Mouse (Mus musculus): ENCODE measurements around the gene Col25a1. TPM values are rescaled to one million over a fixed set of nuclear protein-coding genes. Genes with fewer than 3 reads are reported as not detected.
A peak's percentile ranks its signal among the peaks of the same experiment; 100 is the strongest.

Col25a1 gene
- polyA plus RNA-seq, 1 experiment from 2014 or later = 17.5 TPM

DNA sequence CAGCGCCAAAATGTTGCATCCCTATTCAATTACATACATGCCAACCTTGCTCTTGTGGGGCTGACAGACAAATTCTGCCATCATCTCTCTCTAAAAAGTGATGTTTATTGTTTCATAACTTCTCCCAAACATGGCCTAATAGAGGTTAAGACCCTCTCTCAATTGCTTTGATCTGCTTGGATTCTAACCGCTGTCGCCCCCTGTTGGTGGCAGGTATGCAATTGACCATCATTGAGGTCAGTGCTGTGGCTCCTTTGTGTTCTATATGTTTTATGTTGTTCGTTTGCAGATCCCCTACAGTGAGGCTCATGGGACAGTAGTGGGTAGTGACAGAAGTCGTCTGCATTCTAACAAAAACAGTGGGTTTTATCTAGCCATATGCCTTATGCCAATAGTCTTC is 441.9 kb downstream of the Col25a1 start:
- Histone ChIP-seq H3K4me3 (no peak overlapping the region), H3K27ac (no peak overlapping the region), H3K4me2 (no peak overlapping the region), H3K36me3 (no peaks in the 10 kb centered on the region), H3K9ac (no peak overlapping the region), H3K4me1 (peaks cover 7% of the 10 kb centered on the region), H3K27me3 (no peaks in the 10 kb centered on the region), H3K9me3 (no peaks in the 10 kb centered on the region)
- 67% methylated on average over 5 of the region's 5 CpGs for WGBS
- ATAC-seq (ENCODE audit: borderline replicate concordance, extremely low read depth, low FRiP score, low TSS enrichment) = no peak

GRCm38 (mm10) chr3:130574652-130575051 is 443.4 kb downstream of the Col25a1 start:
- no peak overlapping the region for H3K4me3 ChIP-seq
- H3K27me3 ChIP-seq = no peaks in the 10 kb centered on the region
- no peak overlapping the region for H3K9ac ChIP-seq
- no peaks in the 10 kb centered on the region for H3K9me3 ChIP-seq
- H3K4me2 ChIP-seq = no peak overlapping the region
- WGBS = 12% methylated on average over 5 of the region's 5 CpGs
- H3K4me1 ChIP-seq = 0 out of 2 replicates have a peak, but pooled peaks cover 2% of the 10 kb centered on the region
- H3K27ac ChIP-seq = no peak overlapping the region
- H3K36me3 ChIP-seq = no peaks in the 10 kb centered on the region
- no peak for ATAC-seq (ENCODE audit: borderline replicate concordance, extremely low read depth, low FRiP score, low TSS enrichment)

DNA sequence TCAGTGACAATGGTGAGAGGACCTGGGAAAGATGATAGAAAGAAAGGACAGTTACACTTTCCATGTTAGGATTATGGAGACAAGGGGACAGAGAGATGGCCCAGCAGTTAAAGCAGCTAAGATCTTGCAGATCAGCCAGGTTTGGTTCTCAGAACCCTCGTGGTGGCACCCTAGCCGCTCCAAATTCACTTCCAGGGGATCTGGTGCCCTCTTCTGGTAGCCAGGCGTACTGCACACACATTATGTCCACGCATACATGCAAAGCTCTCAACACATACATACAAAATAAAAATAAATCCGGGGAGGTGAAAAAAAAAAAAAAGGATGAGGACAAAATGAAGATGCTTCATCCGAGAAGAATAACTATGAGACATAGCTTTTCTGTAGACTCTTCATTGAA is 445.4 kb downstream of the Col25a1 start:
- H3K4me2 ChIP-seq = no peak overlapping the region
- no peaks in the 10 kb centered on the region for H3K27me3 ChIP-seq
- H3K4me3 ChIP-seq = no peak overlapping the region
- 68% methylated on average over 6 of the region's 6 CpGs for WGBS
- H3K9ac ChIP-seq = no peak overlapping the region
- 0 out of 2 replicates have a peak, but pooled peaks cover 3% of the 10 kb centered on the region for H3K4me1 ChIP-seq
- H3K9me3 ChIP-seq = no peaks in the 10 kb centered on the region
- no peak overlapping the region for H3K27ac ChIP-seq
- ATAC-seq (ENCODE audit: borderline replicate concordance, extremely low read depth, low FRiP score, low TSS enrichment) = no peak
- no peaks in the 10 kb centered on the region for H3K36me3 ChIP-seq

DNA sequence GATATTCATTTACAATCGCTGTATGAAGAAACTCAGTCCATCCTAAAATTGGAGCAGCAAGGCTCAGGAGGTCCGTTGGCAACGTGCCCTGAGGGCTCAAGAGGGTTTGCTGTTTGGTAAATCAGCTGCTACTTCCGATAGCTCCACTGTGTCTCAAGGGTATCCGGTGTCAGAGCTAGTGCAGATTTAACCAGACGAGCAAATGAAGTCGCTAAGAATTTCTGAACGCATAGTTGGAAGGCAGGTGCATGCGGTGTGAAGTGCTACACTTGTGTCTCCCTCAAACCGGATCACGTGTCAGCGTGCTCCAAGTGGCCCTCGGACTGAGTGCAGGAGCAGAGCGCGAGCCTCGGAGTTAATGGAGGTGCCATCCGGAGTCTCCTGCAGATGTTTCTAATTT is 448.2 kb downstream of the Col25a1 start:
- ATAC-seq (ENCODE audit: borderline replicate concordance, extremely low read depth, low FRiP score, low TSS enrichment) = peak; percentile 39; the same call in 1 of the 2 replicates
- Histone ChIP-seq H3K4me1 (0 out of 2 replicates have a peak, but pooled peaks cover 3% of the 10 kb centered on the region), H3K9me3 (no peaks in the 10 kb centered on the region), H3K4me2 (peak overlapping the region; percentile 4; the same call in 1 of the 2 replicates), H3K36me3 (no peaks in the 10 kb centered on the region), H3K9ac (no peak overlapping the region), H3K4me3 (no peak overlapping the region), H3K27ac (no peak overlapping the region), H3K27me3 (no peaks in the 10 kb centered on the region)
- whole genome bisulfite sequencing = 41% methylated on average over 17 of the region's 17 CpGs

DNA sequence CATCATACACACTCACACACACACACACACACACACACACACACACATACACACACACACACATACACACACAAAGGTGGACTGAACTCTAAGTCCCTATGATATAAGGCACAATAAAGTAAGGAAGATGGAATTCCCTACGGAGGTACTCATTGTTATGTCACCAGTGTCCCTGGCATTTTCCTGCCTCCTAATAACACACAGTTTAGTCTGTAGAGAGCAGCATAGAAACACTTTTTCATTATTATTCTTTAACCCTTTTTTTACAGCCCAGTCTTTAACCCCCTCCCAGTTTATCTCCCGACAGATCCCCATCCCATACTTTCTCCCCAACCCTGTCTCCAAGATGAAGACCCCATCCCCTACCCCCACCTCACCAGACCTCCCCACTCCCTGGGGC is 450.3 kb downstream of the Col25a1 start:
- Histone ChIP-seq H3K36me3 (no peaks in the 10 kb centered on the region), H3K27me3 (no peaks in the 10 kb centered on the region), H3K4me3 (no peak overlapping the region), H3K9ac (no peak overlapping the region), H3K4me1 (0 out of 2 replicates have a peak, but pooled peaks cover 3% of the 10 kb centered on the region), H3K27ac (no peak overlapping the region), H3K4me2 (no peak overlapping the region), H3K9me3 (no peaks in the 10 kb centered on the region)
- no peak for ATAC-seq (ENCODE audit: borderline replicate concordance, extremely low read depth, low FRiP score, low TSS enrichment)
- 67% methylated on average over 2 of the region's 2 CpGs for WGBS

- Histone ChIP-seq H3K27ac (no peak overlapping the region), H3K4me1 (0 out of 2 replicates have a peak, but pooled peaks cover 3% of the 10 kb centered on the region), H3K27me3 (no peaks in the 10 kb centered on the region), H3K4me2 (no peak overlapping the region), H3K9ac (no peak overlapping the region), H3K9me3 (no peaks in the 10 kb centered on the region), H3K36me3 (no peaks in the 10 kb centered on the region), H3K4me3 (no peak overlapping the region)
- ATAC-seq (ENCODE audit: borderline replicate concordance, extremely low read depth, low FRiP score, low TSS enrichment) = no peak
- 81% methylated on average over 13 of the region's 13 CpGs for WGBS
These were observed 451.8 kb downstream of the Col25a1 start for GRCm38 (mm10) chr3:130582903-130583664.

DNA sequence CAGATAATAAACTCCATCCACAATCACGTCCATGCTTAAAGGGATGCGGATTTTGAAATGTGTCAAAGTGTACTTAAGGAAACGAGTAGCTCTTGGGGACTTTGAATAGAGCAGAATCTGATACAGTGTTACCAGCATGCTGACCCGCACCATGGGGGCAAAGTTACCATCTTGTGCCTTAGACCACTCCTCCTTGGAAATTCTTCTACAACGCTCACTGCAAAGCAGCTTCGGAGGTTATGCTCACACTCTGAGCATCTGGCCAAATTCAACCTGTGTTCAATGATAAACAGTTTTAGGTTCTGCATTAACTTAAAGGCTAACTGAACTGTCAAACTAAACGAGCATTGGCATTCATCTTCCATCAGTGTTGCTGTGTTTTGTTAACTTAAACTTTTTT is 452.7 kb downstream of the Col25a1 start:
- Histone ChIP-seq H3K27ac (no peak overlapping the region), H3K4me3 (no peak overlapping the region), H3K9ac (no peak overlapping the region), H3K4me1 (0 out of 2 replicates have a peak, but pooled peaks cover 3% of the 10 kb centered on the region), H3K4me2 (no peak overlapping the region), H3K27me3 (no peaks in the 10 kb centered on the region), H3K9me3 (no peaks in the 10 kb centered on the region), H3K36me3 (no peaks in the 10 kb centered on the region)
- ATAC-seq (ENCODE audit: borderline replicate concordance, extremely low read depth, low FRiP score, low TSS enrichment) = no peak
- 78% methylated on average over 7 of the region's 7 CpGs for WGBS

- no peak overlapping the region for H3K4me3 ChIP-seq
- H3K4me2 ChIP-seq = no peak overlapping the region
- H3K27me3 ChIP-seq = no peaks in the 10 kb centered on the region
- H3K4me1 ChIP-seq = peaks cover 9% of the 10 kb centered on the region; the same call in 1 of the 2 replicates
- no peak overlapping the region for H3K9ac ChIP-seq
- no peak overlapping the region for H3K27ac ChIP-seq
- H3K9me3 ChIP-seq = no peaks in the 10 kb centered on the region
- no peak for ATAC-seq (ENCODE audit: borderline replicate concordance, extremely low read depth, low FRiP score, low TSS enrichment)
- 45% methylated on average over 8 of the region's 8 CpGs for WGBS
- no peaks in the 10 kb centered on the region for H3K36me3 ChIP-seq
These were observed 463.7 kb downstream of the Col25a1 start for GRCm38 (mm10) chr3:130595050-130595449.

DNA sequence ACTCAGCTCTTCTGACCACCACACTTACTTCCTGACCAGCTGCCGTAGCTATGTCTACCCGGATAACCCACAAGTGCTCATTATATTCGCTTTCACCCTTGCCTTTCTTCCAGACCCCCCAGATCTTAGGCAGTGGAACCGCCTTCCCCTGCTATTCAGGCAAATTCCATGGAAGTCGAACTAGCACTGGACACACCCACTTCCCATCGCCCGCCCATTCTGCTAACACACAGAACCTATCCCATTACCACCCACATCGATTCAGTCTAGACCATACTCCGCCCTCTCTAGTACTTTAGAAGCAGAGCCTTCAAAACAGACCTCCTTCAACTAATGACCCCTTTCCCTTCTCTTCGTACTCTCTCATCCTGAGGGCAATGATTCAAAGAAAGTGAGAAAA is 470.2 kb downstream of the Col25a1 start:
- no peak for ATAC-seq (ENCODE audit: borderline replicate concordance, extremely low read depth, low FRiP score, low TSS enrichment)
- 66% methylated on average over 10 of the region's 10 CpGs for WGBS
- Histone ChIP-seq H3K4me1 (no peaks in the 10 kb centered on the region), H3K9ac (no peak overlapping the region), H3K36me3 (no peaks in the 10 kb centered on the region), H3K27me3 (no peaks in the 10 kb centered on the region), H3K9me3 (no peaks in the 10 kb centered on the region), H3K27ac (no peak overlapping the region), H3K4me2 (no peak overlapping the region), H3K4me3 (no peak overlapping the region)

DNA sequence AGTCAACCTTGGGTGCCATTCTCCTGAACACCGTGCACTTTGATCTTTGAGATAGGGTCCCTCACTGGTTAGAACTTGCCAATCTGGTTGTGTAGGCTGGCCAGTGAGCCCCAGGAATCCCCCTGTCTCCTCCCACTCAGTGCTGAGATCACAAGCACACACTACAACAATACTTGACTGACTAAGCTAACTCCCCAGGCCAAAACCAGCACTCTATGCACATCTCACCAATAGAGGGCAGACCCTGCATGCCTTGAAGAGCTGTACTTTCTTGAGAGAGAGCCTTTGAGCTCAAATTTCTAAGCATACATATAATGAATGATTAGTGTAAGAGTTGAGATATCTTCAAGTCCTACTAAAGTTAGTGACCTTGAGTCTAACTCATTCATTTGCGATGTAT is 476.6 kb downstream of the Col25a1 start:
- Histone ChIP-seq H3K27me3 (no peaks in the 10 kb centered on the region), H3K4me3 (no peak overlapping the region), H3K4me1 (no peaks in the 10 kb centered on the region), H3K4me2 (no peak overlapping the region), H3K27ac (no peak overlapping the region), H3K9me3 (no peaks in the 10 kb centered on the region), H3K9ac (no peak overlapping the region), H3K36me3 (no peaks in the 10 kb centered on the region)
- 52% methylated on average over 2 of the region's 2 CpGs for WGBS
- no peak for ATAC-seq (ENCODE audit: borderline replicate concordance, extremely low read depth, low FRiP score, low TSS enrichment)

GRCm38 (mm10) chr3:130614444-130614843 is 483.1 kb downstream of the Col25a1 start:
- H3K9me3 ChIP-seq = no peaks in the 10 kb centered on the region
- no peak for ATAC-seq (ENCODE audit: borderline replicate concordance, extremely low read depth, low FRiP score, low TSS enrichment)
- H3K4me1 ChIP-seq = peaks cover 7% of the 10 kb centered on the region; the same call in 1 of the 2 replicates
- no peak overlapping the region for H3K9ac ChIP-seq
- H3K4me2 ChIP-seq = no peak overlapping the region
- H3K36me3 ChIP-seq = no peaks in the 10 kb centered on the region
- peaks cover 7% of the 10 kb centered on the region; the same call in 1 of the 2 replicates for H3K27me3 ChIP-seq
- no peak overlapping the region for H3K4me3 ChIP-seq
- H3K27ac ChIP-seq = no peak overlapping the region
- WGBS = 71% methylated on average over 9 of the region's 9 CpGs

- no peak overlapping the region for H3K4me3 ChIP-seq
- H3K27me3 ChIP-seq = peaks cover 7% of the 10 kb centered on the region; the same call in 1 of the 2 replicates
- H3K9ac ChIP-seq = no peak overlapping the region
- WGBS = 55% methylated on average over 8 of the region's 8 CpGs
- no peak overlapping the region for H3K27ac ChIP-seq
- no peak overlapping the region for H3K4me2 ChIP-seq
- H3K36me3 ChIP-seq = no peaks in the 10 kb centered on the region
- peaks cover 7% of the 10 kb centered on the region; the same call in 1 of the 2 replicates for H3K4me1 ChIP-seq
- ATAC-seq (ENCODE audit: borderline replicate concordance, extremely low read depth, low FRiP score, low TSS enrichment) = no peak
- no peaks in the 10 kb centered on the region for H3K9me3 ChIP-seq
These were observed 484.3 kb downstream of the Col25a1 start for GRCm38 (mm10) chr3:130615625-130616024.

All from lung, embryonic 15.5 days (tissue).